Mouse (Mus musculus): Measurements from ENCODE around the gene Dock6. TPM values are rescaled to one million over a fixed set of nuclear protein-coding genes. Genes with fewer than 3 reads are reported as not detected.

The Dock6 gene
- total and polyA plus RNA-seq, 3 experiments = 0.79 to 3.6 (median 3.3) TPM

DNA sequence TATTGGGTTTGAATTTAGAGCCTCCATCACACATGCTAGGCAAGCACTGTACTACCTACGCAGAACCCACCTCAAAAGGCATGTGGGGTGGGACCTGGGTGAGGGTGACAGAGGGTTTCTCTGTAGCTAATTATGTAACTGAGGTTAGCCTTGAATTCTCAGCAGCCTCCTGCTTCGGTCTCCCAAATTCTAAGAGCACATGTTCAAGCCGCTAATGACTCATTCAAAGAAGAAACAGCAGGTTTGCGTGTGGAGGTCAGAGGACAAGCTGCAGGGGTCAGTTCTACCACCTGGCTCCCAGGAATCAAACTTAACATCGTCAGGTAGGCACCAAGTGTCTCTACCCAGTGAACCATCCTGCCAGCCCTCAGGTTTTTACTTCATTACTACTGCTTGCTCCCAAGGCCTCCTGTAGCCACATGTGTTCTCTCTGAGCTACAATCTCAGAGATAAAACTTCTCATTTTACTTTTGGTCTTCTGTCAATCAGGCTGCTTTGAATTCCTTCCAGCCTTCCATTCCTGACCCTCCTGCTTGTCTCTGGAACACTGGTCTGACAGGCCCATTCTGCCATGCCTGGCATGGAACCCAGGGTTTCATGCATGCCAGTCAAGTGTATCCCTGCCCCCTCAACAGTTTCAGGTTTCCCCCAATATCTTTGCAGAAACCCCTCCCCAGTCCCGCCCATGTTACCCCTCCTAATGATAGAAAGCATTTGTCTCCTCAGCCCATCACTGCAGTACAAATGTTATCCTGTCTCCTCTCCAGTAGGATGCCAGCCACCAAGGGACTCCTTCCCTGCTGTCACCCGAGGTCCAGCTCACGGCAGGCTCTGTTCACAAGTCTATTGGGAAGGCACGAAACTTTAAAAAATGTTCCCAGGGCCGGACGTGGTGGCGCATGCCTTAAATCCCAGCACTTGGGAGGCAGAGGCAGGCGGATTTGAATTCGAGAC is 93.6 kb downstream of the Dock6 start:
- Histone ChIP-seq H3K4me1 (ENCODE audit: control insufficient read depth in 1 of 2, insufficient read depth in 2 of 2) (peaks cover 4 to 30% of the 10 kb centered on the region in 2 experiments), H3K4me2 (ENCODE audit: insufficient read depth, low read depth, poor library complexity, severe bottlenecking) (peak overlapping the region; percentile 90), H3K9me3 (replicated peaks; ENCODE audit: low read length) (no peaks in the 10 kb centered on the region), H3K79me2 (replicated peaks; ENCODE audit: control insufficient read depth, extremely low read depth, insufficient read depth, poor library complexity, severe bottlenecking) (peaks cover 14% of the 10 kb centered on the region; the same call in 1 of the 2 replicates), H3K27me3 (replicated peaks) (no peaks in the 10 kb centered on the region), H3K27ac (ENCODE audit: insufficient read depth, low read depth) (no peak overlapping the region), H3K4me3 (replicated peaks in 1 of 3; ENCODE audit: low read depth in 2 of 3, low read length in 2 of 3, poor library complexity in 1 of 3) (peak overlapping the region; percentile 80 to 93 (median 88)), H3K9ac (ENCODE audit: insufficient read depth, low read depth) (peak overlapping the region; percentile 93), H3K36me3 (replicated peaks in 1 of 2; ENCODE audit: control insufficient read depth in 1 of 2, insufficient read depth in 1 of 2, low read length in 1 of 2) (peaks cover 16 to 39% of the 10 kb centered on the region in 2 experiments)
- DNase-seq (ENCODE audit: extremely low read depth) = no peak
- dilution Hi-C loops (cut with MboI; ENCODE audit: extremely low pct_ligation_motif_present, extremely low pct_unique_long_range_greater_than_20kb, low sequenced_read_pairs) (no loop called here), in situ Hi-C loops (cut with MboI; ENCODE audit: low pct_ligation_motif_present, low pct_unique_long_range_greater_than_20kb, low sequenced_read_pairs) (no loop called here)
- peak; percentile 23; the same call in 1 of the 2 replicates for TF ChIP-seq MXI1 (IDR thresholded peaks at IDR 0.05; ENCODE audit: low read depth, low read length)
- no peak for TF ChIP-seq E2F4 (IDR thresholded peaks at IDR 0.05; ENCODE audit: insufficient replicate concordance, low read depth, low read length)
- TF ChIP-seq SIN3A (IDR thresholded peaks at IDR 0.05; ENCODE audit: low read length) = no peak; the same call in 1 of the 2 replicates
- TF ChIP-seq RAD21 (IDR thresholded peaks at IDR 0.05; ENCODE audit: low read depth, low read length) = no peak
- TF ChIP-seq POLR2AphosphoS2 (IDR thresholded peaks at IDR 0.05; ENCODE audit: low read depth, low read length) = no peak
- no peak for TF ChIP-seq POLR2A (IDR thresholded peaks at IDR 0.05; ENCODE audit: low read depth, low read length)
- TF ChIP-seq KAT2A (IDR thresholded peaks at IDR 0.05; ENCODE audit: insufficient replicate concordance, low read length) = no peak
- no peak for TF ChIP-seq CHD2 (IDR thresholded peaks at IDR 0.05; ENCODE audit: low read length)
- TF ChIP-seq BHLHE40 (IDR thresholded peaks at IDR 0.05; ENCODE audit: low read depth, low read length) = no peak
- TF ChIP-seq MYC (IDR thresholded peaks at IDR 0.05; ENCODE audit: low read depth, low read length) = peak; percentile 79
- no peak for TF ChIP-seq ZMIZ1 (IDR thresholded peaks at IDR 0.05; ENCODE audit: low read depth, low read length)
- no peak for TF ChIP-seq NELFE (IDR thresholded peaks at IDR 0.05; ENCODE audit: low read depth, low read length)
- peak; percentile 60 for TF ChIP-seq MAX (IDR thresholded peaks at IDR 0.05; ENCODE audit: low read length)
- no peak for TF ChIP-seq NRF1 (IDR thresholded peaks at IDR 0.05; ENCODE audit: low read depth, low read length)
- no peak for TF ChIP-seq JUN (IDR thresholded peaks at IDR 0.05; ENCODE audit: insufficient read depth, low read depth, low read length)
- no peak for TF ChIP-seq MAFK (IDR thresholded peaks at IDR 0.05; ENCODE audit: insufficient replicate concordance, low read length)

GRCm38 (mm10) chr9:21754516-21755321 is 97.7 kb downstream of the Dock6 start:
- Histone ChIP-seq H3K36me3 (replicated peaks in 1 of 2; ENCODE audit: control insufficient read depth in 1 of 2, insufficient read depth in 1 of 2, low read length in 1 of 2) (peaks cover 16 to 67% of the 10 kb centered on the region in 2 experiments), H3K79me2 (replicated peaks; ENCODE audit: control insufficient read depth, extremely low read depth, insufficient read depth, poor library complexity, severe bottlenecking) (peaks cover 12% of the 10 kb centered on the region; the same call in 1 of the 2 replicates), H3K27ac (ENCODE audit: insufficient read depth, low read depth) (no peak overlapping the region), H3K27me3 (replicated peaks) (no peaks in the 10 kb centered on the region), H3K9me3 (replicated peaks; ENCODE audit: low read length) (no peaks in the 10 kb centered on the region), H3K9ac (ENCODE audit: insufficient read depth, low read depth) (no peak overlapping the region), H3K4me3 (replicated peaks in 1 of 3; ENCODE audit: low read depth in 2 of 3, low read length in 2 of 3, poor library complexity in 1 of 3) (no peak overlapping the region), H3K4me2 (ENCODE audit: insufficient read depth, low read depth, poor library complexity, severe bottlenecking) (no peak overlapping the region), H3K4me1 (ENCODE audit: control insufficient read depth in 1 of 2, insufficient read depth in 2 of 2) (peaks cover 4 to 39% of the 10 kb centered on the region in 2 experiments)
- TF ChIP-seq ZNF384 (IDR thresholded peaks at IDR 0.05; ENCODE audit: low read depth, low read length) = no peak
- no peak for TF ChIP-seq BHLHE40 (IDR thresholded peaks at IDR 0.05; ENCODE audit: low read depth, low read length)
- TF ChIP-seq USF1 (IDR thresholded peaks at IDR 0.05; ENCODE audit: low read depth, low read length) = no peak
- no peak for TF ChIP-seq ZC3H11A (IDR thresholded peaks at IDR 0.05; ENCODE audit: low read depth, low read length)
- TF ChIP-seq POLR2AphosphoS2 (IDR thresholded peaks at IDR 0.05; ENCODE audit: low read depth, low read length) = no peak
- no peak for TF ChIP-seq ETS1 (conservative IDR thresholded peaks at IDR 0.05; ENCODE audit: low read depth, low read length)
- no peak for TF ChIP-seq JUN (IDR thresholded peaks at IDR 0.05; ENCODE audit: insufficient read depth, low read depth, low read length)
- no peak for TF ChIP-seq MAX (IDR thresholded peaks at IDR 0.05; ENCODE audit: low read length)
- TF ChIP-seq TCF12 (IDR thresholded peaks at IDR 0.05; ENCODE audit: low read depth, low read length) = no peak
- TF ChIP-seq GABPA (IDR thresholded peaks at IDR 0.05; ENCODE audit: insufficient replicate concordance, low read depth, low read length) = no peak
- TF ChIP-seq POLR2A (IDR thresholded peaks at IDR 0.05; ENCODE audit: low read depth, low read length) = no peak
- no peak for TF ChIP-seq USF2 (conservative IDR thresholded peaks at IDR 0.05; ENCODE audit: low read depth, low read length)
- no peak for TF ChIP-seq CHD2 (IDR thresholded peaks at IDR 0.05; ENCODE audit: low read length)
- TF ChIP-seq CTCF (conservative IDR thresholded peaks at IDR 0.05 in 1 of 2, IDR thresholded peaks at IDR 0.05 in 1 of 2; ENCODE audit: low read depth in 2 of 2, low read length in 2 of 2) = no peak
- no peak for TF ChIP-seq UBTF (IDR thresholded peaks at IDR 0.05; ENCODE audit: low read depth, low read length)
- no peak for TF ChIP-seq RAD21 (IDR thresholded peaks at IDR 0.05; ENCODE audit: low read depth, low read length)
- no peak for TF ChIP-seq CHD1 (IDR thresholded peaks at IDR 0.05; ENCODE audit: low read depth, low read length)
- no peak for TF ChIP-seq TBP (conservative IDR thresholded peaks at IDR 0.05; ENCODE audit: low read depth, low read length)
- TF ChIP-seq E2F4 (IDR thresholded peaks at IDR 0.05; ENCODE audit: insufficient replicate concordance, low read depth, low read length) = no peak
- dilution Hi-C loops (cut with MboI; ENCODE audit: extremely low pct_ligation_motif_present, extremely low pct_unique_long_range_greater_than_20kb, low sequenced_read_pairs) (no loop called here), in situ Hi-C loops (cut with MboI; ENCODE audit: low pct_ligation_motif_present, low pct_unique_long_range_greater_than_20kb, low sequenced_read_pairs) (no loop called here)
- no peak for DNase-seq (ENCODE audit: extremely low read depth)
